Mouse (Mus musculus) CH12.LX (cell line): ENCODE data around the gene Defb20.

Experiments
- CHD1 ChIP-seq: IDR thresholded peaks from 2 replicates; pipeline ENCODE4 v1.6.1; 2012; ENCODE audit warnings: low read depth, low read length, improper control_type of control experiment, inconsistent platforms
- CTCF ChIP-seq, 2 experiments: IDR thresholded peaks in 1 of 2; conservative IDR thresholded peaks in 1 of 2; 2 replicates each; pipeline ENCODE4 v1.5.1; 2011 to 2012; ENCODE audit warnings: low read depth in 2 of 2, low read length in 2 of 2, improper control_type of control experiment in 1 of 2, inconsistent platforms in 1 of 2, mild to moderate bottlenecking in 1 of 2, moderate library complexity in 1 of 2
- HCFC1 ChIP-seq: IDR thresholded peaks from 2 replicates; pipeline ENCODE4 v1.6.1; 2012; ENCODE audit warnings: low read depth, mild to moderate bottlenecking, inconsistent platforms, low read length, improper control_type of control experiment
- MAFK ChIP-seq: IDR thresholded peaks from 2 replicates; pipeline ENCODE4 v1.6.1; 2011; ENCODE audit warnings: low read length, improper control_type of control experiment; ENCODE audit not compliant: insufficient replicate concordance
- MYC ChIP-seq: IDR thresholded peaks from 2 replicates; pipeline ENCODE4 v1.6.1; 2011; ENCODE audit warnings: low read depth, mild to moderate bottlenecking, improper control_type of control experiment, low read length
- NRF1 ChIP-seq: IDR thresholded peaks from 2 replicates; pipeline ENCODE4 v1.6.1; 2014; ENCODE audit warnings: low read depth, mild to moderate bottlenecking, inconsistent platforms, low read length, improper control_type of control experiment, moderate library complexity
- POLR2A ChIP-seq: IDR thresholded peaks from 2 replicates; pipeline ENCODE4 v1.6.1; 2011; ENCODE audit warnings: low read depth, mild to moderate bottlenecking, improper control_type of control experiment, low read length
- TCF12 ChIP-seq: IDR thresholded peaks from 2 replicates; pipeline ENCODE4 v1.6.1; 2014; ENCODE audit warnings: low read depth, mild to moderate bottlenecking, inconsistent platforms, low read length, improper control_type of control experiment

DNA sequence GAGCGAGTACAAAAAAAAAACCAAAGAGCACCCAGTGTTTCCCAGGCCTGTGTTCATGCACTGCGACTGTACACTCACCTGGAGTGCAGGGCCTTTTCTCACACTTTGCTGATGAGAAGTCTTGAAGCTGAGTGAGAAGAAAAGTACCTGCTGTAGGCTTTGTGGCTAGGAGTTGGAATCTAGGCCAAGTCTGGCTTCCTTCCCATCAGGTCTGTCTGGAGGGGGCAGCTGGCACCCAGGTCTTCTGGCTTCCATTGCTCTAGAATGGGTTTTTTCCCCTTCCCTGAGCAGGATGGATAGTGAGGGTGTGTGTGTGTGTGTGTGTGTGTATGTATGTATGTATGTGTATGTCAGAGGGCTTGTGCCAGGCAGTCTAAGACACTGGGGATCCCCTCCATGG is 37.0 kb upstream of the Defb20 start:
- no peak for TF ChIP-seq HCFC1
- TF ChIP-seq CTCF (conservative IDR thresholded peaks at IDR 0.05 in 1 of 2, IDR thresholded peaks at IDR 0.05 in 1 of 2; ENCODE audit: low read depth in 2 of 2, low read length in 2 of 2): no peak
- no peak for TF ChIP-seq MAFK
- no peak for TF ChIP-seq CHD1
- TF ChIP-seq TCF12: no peak
- TF ChIP-seq MYC: no peak
- no peak for TF ChIP-seq NRF1
- TF ChIP-seq POLR2A: no peak
